Mouse (Mus musculus): ENCODE data around the gene Mog.

- TF ChIP-seq USF1 (IDR thresholded peaks at IDR 0.05; ENCODE audit: low read depth) (no peak), POLR2A (IDR thresholded peaks at IDR 0.05; ENCODE audit: insufficient read length, low read depth) (no peak), TCF3 (IDR thresholded peaks at IDR 0.05; ENCODE audit: insufficient read length, low read depth) (no peak), MYOG (IDR thresholded peaks at IDR 0.05; ENCODE audit: control insufficient read depth in 1 of 3, insufficient read depth in 1 of 3, insufficient read length in 2 of 3, low read depth in 2 of 3) (no peak), MAX (IDR thresholded peaks at IDR 0.05; ENCODE audit: low read depth) (no peak), REST (IDR thresholded peaks at IDR 0.05; ENCODE audit: insufficient read depth, insufficient read length) (no peak), POLR2AphosphoS2 (IDR thresholded peaks at IDR 0.05; ENCODE audit: insufficient read length, low read depth) (no peak), E2F4 (IDR thresholded peaks at IDR 0.05; ENCODE audit: insufficient read depth) (no peak)
Measured at GRCm38 (mm10) chr17:37009460-37010042, 13.6 kb downstream of the Mog start.
